Mouse (Mus musculus) limb, embryonic 14.5 days (tissue): ENCODE results near the gene Tbx18. TPM values are rescaled to one million over a fixed set of nuclear protein-coding genes. Genes with fewer than 3 reads are reported as not detected.

Experiments used
- ATAC-seq: fragments of 200-750 bp; cut with Nextera tagmentation; 2 replicates; pipeline ENCODE4 v1.8.0; 2017; ENCODE audit warnings: low read depth, moderate number of reproducible peaks, moderate TSS enrichment; ENCODE audit not compliant: low FRiP score
- DNase-seq: peaks from one replicate; pipeline ENCODE4 v3.0.0-alpha.2; 2015; ENCODE audit warnings: low spot score
- H3K27ac ChIP-seq: fragments of 300-500 bp; sonication (generic); replicated peaks from 2 replicates; pipeline ENCODE4 v1.5.1; 2014; ENCODE audit warnings: low read depth, mild to moderate bottlenecking, low read length, moderate library complexity, mixed read lengths
- H3K27me3 ChIP-seq: fragments of 300-500 bp; sonication (generic); 2 replicates; pipeline ENCODE4 v1.6.1; 2014; ENCODE audit warnings: low read length, mixed read lengths; ENCODE audit not compliant: control insufficient read depth, insufficient read depth
- H3K36me3 ChIP-seq: fragments of 300-500 bp; sonication (generic); 2 replicates; pipeline ENCODE4 v1.6.1; 2014; ENCODE audit warnings: mild to moderate bottlenecking, low read length, moderate library complexity, mixed read lengths; ENCODE audit not compliant: control insufficient read depth, insufficient read depth
- H3K4me1 ChIP-seq: fragments of 300-500 bp; sonication (generic); 2 replicates; pipeline ENCODE4 v1.6.1; 2014; ENCODE audit warnings: antibody characterized with exemption, low read length, mixed read lengths; ENCODE audit not compliant: control insufficient read depth, insufficient read depth
- H3K4me2 ChIP-seq: fragments of 300-500 bp; sonication (generic); replicated peaks from 2 replicates; pipeline ENCODE4 v1.6.1; 2014; ENCODE audit warnings: low read depth, mild to moderate bottlenecking, low read length, moderate library complexity; ENCODE audit not compliant: severe bottlenecking
- H3K4me3 ChIP-seq: fragments of 300-500 bp; sonication (generic); replicated peaks from 2 replicates; pipeline ENCODE4 v1.5.1; 2014; ENCODE audit warnings: low read length
- H3K9ac ChIP-seq: fragments of 300-500 bp; sonication (generic); 2 replicates; pipeline ENCODE4 v1.6.1; 2014; ENCODE audit warnings: mild to moderate bottlenecking, low read depth, low read length, moderate library complexity; ENCODE audit not compliant: severe bottlenecking
- H3K9me3 ChIP-seq: fragments of 300-500 bp; sonication (generic); 2 replicates; pipeline ENCODE4 v1.6.1; 2016; ENCODE audit warnings: low read length; ENCODE audit not compliant: control insufficient read depth
- POLR2A ChIP-seq: fragments of 200-500 bp; IDR thresholded peaks from 2 replicates; pipeline ENCODE4 v1.8.0; 2012; ENCODE audit warnings: inconsistent platforms, mild to moderate bottlenecking, moderate library complexity, borderline replicate concordance; ENCODE audit not compliant: insufficient read depth, insufficient read length; ENCODE audit errors: extremely low read depth
- WGBS: fragments of 180-500 bp; shearing (Covaris S2); extraction: QIAGEN DNeasy Blood & Tissue Kit; methylation state at CpG from one replicate; pipeline ENCODE4 v1.1.7; 2014; 5-methylcytosine and 5-hydroxymethylcytosine counted together
- polyA plus RNA-seq, 2 experiments: library from polyadenylated mRNA; depleted of rRNA in 1 of 2; stranded (reverse) in 1 of 2; unstranded in 1 of 2; fragments of >200 nt; fragmentation: Nextera tagmentation in 1 of 2; extraction: Ambion mirVana in 1 of 2; gene quantifications; 2 replicates each; pipeline versions ENCODE4 v1.2.1 to v1.2.3; 2012 to 2014

Tbx18 gene
- polyA plus RNA-seq, 2 experiments, result 15.6 to 30.8 TPM

- H3K27me3 ChIP-seq, result peaks cover 69% of the 10 kb centered on the region
Measured at GRCm38 (mm10) chr9:87735046-87735445, 4.0 kb upstream of the Tbx18 start.

GRCm38 (mm10) chr9:87734631-87735030, 3.6 kb upstream of the Tbx18 start:
- no peak overlapping the region for H3K4me3 ChIP-seq
- H3K4me1 ChIP-seq, result peaks cover 18% of the 10 kb centered on the region
- H3K27ac ChIP-seq, result no peak overlapping the region
- no peaks in the 10 kb centered on the region for H3K9me3 ChIP-seq
- ATAC-seq (no peak), DNase-seq (no peak)
- no peak overlapping the region for H3K4me2 ChIP-seq
- no peaks in the 10 kb centered on the region for H3K36me3 ChIP-seq
- TF ChIP-seq POLR2A, result no peak
- WGBS, result 17% methylated on average over 9 of the region's 9 CpGs
- peaks cover 65% of the 10 kb centered on the region for H3K27me3 ChIP-seq
- H3K9ac ChIP-seq, result no peak overlapping the region

More at GRCm38 (mm10) chr9:87735046-87735445, 4.0 kb upstream of the Tbx18 start:
- no peak for TF ChIP-seq POLR2A
- Histone ChIP-seq H3K4me1 (peaks cover 21% of the 10 kb centered on the region), H3K9ac (no peak overlapping the region), H3K36me3 (no peaks in the 10 kb centered on the region), H3K4me3 (no peak overlapping the region), H3K4me2 (no peak overlapping the region), H3K9me3 (no peaks in the 10 kb centered on the region), H3K27ac (no peak overlapping the region)
- no peak for ATAC-seq
- no peak for DNase-seq
- 13% methylated on average over 9 of the region's 9 CpGs for WGBS

GRCm38 (mm10) chr9:87733732-87734131, 2.7 kb upstream of the Tbx18 start:
- peak overlapping the region; percentile 40 for H3K4me2 ChIP-seq
- no peak overlapping the region for H3K27ac ChIP-seq
- TF ChIP-seq POLR2A, result no peak
- H3K36me3 ChIP-seq, result no peaks in the 10 kb centered on the region
- ATAC-seq, result no peak
- peaks cover 12% of the 10 kb centered on the region; the same call in 1 of the 2 replicates for H3K4me1 ChIP-seq
- 15% methylated on average over 11 of the region's 11 CpGs for WGBS
- no peaks in the 10 kb centered on the region for H3K9me3 ChIP-seq
- DNase-seq, result no peak
- peaks cover 58% of the 10 kb centered on the region for H3K27me3 ChIP-seq
- 0 out of 2 replicates have a peak overlapping the region, but pooled peaks have one; percentile 19 for H3K4me3 ChIP-seq
- H3K9ac ChIP-seq, result no peak overlapping the region

- DNase-seq (no peak), ATAC-seq (no peak)
- H3K4me2 ChIP-seq, result peak overlapping the region; percentile 40
- whole genome bisulfite sequencing, result 4% methylated on average over 11 of the region's 11 CpGs
- peak overlapping the region; percentile 38; the same call in 1 of the 2 replicates for H3K27ac ChIP-seq
- H3K9me3 ChIP-seq, result no peaks in the 10 kb centered on the region
- peak overlapping the region; percentile 19 for H3K4me3 ChIP-seq
- 0 out of 2 replicates have a peak, but pooled peaks cover 3% of the 10 kb centered on the region for H3K36me3 ChIP-seq
- TF ChIP-seq POLR2A, result no peak
- H3K9ac ChIP-seq, result no peak overlapping the region
- H3K27me3 ChIP-seq, result peaks cover 53% of the 10 kb centered on the region
- peaks cover 12% of the 10 kb centered on the region; the same call in 1 of the 2 replicates for H3K4me1 ChIP-seq
Measured at GRCm38 (mm10) chr9:87733236-87733630, 2.2 kb upstream of the Tbx18 start.

- H3K27ac ChIP-seq, result peak overlapping the region; percentile 38; the same call in 1 of the 2 replicates
- H3K9me3 ChIP-seq, result no peaks in the 10 kb centered on the region
- peak overlapping the region; percentile 19 for H3K4me3 ChIP-seq
- H3K4me1 ChIP-seq, result peaks cover 12% of the 10 kb centered on the region; the same call in 1 of the 2 replicates
- peaks cover 52% of the 10 kb centered on the region for H3K27me3 ChIP-seq
- 18% methylated on average over 23 of the region's 25 CpGs for WGBS
- H3K4me2 ChIP-seq, result peak overlapping the region; percentile 40
- H3K36me3 ChIP-seq, result 0 out of 2 replicates have a peak, but pooled peaks cover 3% of the 10 kb centered on the region
- no peak for TF ChIP-seq POLR2A
- H3K9ac ChIP-seq, result no peak overlapping the region
- DNase-seq (no peak), ATAC-seq (0 out of 2 replicates have a peak, but pooled peaks have one; percentile 6)
Measured at GRCm38 (mm10) chr9:87732416-87733235, 1.6 kb upstream of the Tbx18 start.
